Mouse (Mus musculus): ENCODE measurements around the gene Dhrs7.

- TF ChIP-seq POLR2A (IDR thresholded peaks at IDR 0.05; ENCODE audit: low read depth, low read length) (no peak), CTCF (IDR thresholded peaks at IDR 0.05; ENCODE audit: extremely low read depth, insufficient read depth, insufficient read length, insufficient replicate concordance) (no peak)
Observed at GRCm38 (mm10) chr12:72694901-72695463, 30.3 kb upstream of the Dhrs7 start.

Data from spleen, adult 2 months (tissue).